Mouse (Mus musculus): Measurements from ENCODE around the gene Plch2.

Plch2 gene

DNA sequence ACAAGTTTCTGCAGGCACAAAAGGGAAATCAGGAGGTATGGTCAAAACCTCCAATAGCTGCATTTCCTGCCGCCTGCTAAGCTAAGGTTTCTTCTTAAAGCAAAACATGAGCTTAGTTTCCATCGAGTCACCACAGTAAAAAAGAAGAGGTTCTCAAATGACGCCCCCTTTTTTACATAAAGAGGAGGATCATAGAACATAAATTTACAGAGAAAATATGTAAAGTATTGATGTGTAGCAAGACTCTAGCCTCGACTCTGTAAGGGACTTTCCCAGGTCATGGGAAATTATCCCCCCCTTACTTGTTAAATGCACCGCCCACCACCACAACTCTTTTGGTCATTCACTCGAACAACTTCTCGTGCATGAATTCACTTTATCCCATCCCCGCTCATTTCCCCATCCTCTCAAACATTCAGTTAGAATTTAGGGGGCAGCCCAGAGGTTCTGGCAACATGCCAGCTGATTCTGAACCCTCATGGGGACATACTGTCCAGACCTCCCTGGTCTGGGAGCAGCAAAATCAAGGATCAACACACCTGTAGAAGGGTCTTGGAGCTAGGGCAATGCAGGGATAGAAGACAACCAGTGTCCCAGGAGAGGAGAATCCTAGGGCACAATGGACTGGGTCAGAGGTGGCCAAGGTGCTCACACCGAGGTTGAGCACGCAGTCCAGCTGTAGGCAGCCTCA is 113.8 kb downstream of the Plch2 start:
- in situ Hi-C loops (cut with MboI, MseI) = loop anchor here (10.0 to 25.0 kb wide), 2 partner anchors 302 to 1505 kb away; partner anchors contain the start of gene Faap20 (in 1 of the 2)

DNA sequence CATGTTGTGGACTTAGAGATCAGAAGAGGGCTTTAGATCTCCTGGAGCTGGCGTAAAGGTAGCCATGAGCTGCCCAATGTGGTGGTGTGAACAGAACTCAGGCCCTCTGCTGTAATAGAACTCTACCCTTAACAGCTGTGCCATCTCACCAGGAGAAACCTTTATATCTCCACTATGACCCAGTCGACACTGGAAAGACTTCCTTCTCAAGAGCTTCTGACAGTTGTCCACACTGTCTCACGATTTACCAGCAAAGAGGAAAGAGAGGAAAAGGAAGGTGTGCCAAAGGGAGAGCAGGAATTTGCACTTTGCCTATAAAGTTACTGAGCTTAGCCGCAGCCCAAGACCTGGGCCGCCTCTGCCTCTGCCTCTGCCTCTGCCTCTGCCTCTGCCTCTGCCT is 114.8 kb downstream of the Plch2 start:
- in situ Hi-C loops (cut with MboI, MseI) = loop anchor here (10.0 to 25.0 kb wide), 2 partner anchors 303 to 1505 kb away; partner anchors contain the start of gene Faap20 (in 1 of the 2)

DNA sequence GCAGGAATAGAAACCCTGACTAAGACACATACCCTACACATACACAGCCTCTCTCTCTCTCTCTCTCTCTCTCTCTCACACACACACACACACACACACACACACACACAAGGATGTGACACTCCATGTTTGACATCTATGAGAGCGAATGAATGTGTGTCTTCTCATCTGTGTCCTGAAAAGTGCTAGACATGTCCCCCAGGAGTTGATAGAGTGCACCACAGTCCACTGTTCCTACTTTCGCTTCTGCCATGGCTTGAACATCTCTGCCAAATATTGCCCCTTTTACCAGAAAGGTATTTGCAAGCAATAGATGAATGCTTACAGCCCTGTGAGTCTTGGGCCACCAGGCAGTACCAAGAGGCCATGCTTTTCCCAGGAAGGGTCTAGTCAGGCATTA is 116.4 kb downstream of the Plch2 start:
- in situ Hi-C loops (cut with MboI, MseI) = loop anchor here (10.0 to 25.0 kb wide), 2 partner anchors 305 to 1503 kb away; partner anchors contain the start of gene Faap20 (in 1 of the 2)

DNA sequence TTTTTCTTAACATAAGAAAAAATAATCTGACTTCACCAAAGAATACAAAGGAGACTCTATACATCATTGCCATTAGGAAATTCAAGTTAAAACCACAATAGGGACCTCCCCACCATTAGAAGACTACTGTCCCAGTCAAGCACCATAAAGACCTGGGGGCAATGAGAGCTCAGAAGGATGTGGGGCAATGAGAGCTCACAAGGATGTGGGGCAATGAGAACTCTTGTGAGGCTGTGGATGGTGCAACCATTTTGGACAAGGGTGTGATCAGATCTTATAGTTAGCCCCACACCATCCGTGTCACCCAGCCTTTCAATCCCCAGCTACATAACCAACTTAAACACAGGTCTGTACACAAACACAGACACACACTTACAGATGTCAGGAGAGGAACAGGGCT is 118.8 kb downstream of the Plch2 start:
- in situ Hi-C loops (cut with MboI, MseI) = loop anchor here in 1 of 2 experiments (25.0 kb wide), 1 partner anchor 1500 kb away; no protein-coding TSS in a partner anchor

GRCm38 (mm10) chr4:154936542-154937255 is 119.9 kb downstream of the Plch2 start:
- in situ Hi-C loops (cut with MboI, MseI) = loop anchor here in 1 of 2 experiments (25.0 kb wide), 1 partner anchor 1499 kb away; no protein-coding TSS in a partner anchor

GRCm38 (mm10) chr4:154935788-154936187 is 120.8 kb downstream of the Plch2 start:
- in situ Hi-C loops (cut with MboI, MseI) = loop anchor here in 1 of 2 experiments (25.0 kb wide), 1 partner anchor 1498 kb away; no protein-coding TSS in a partner anchor

DNA sequence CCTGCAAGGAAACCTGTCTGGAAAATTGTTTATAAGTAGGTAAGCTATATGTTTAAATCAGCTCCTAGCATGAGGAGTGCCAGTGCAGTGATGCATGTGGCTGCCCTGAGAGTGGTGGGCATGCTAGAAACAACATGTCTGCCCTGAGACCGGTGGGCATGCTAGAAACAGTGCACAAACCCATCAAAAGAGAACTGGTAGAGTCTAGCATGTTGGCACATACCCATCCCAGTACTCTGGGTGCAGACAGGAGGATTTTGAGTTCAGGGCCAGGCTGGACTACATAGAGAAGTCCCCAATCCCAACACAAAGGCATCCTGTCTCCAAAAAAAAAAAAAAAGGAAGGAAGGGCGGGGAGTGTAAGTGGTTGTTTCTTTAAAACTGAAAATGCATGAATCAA is 121.8 kb downstream of the Plch2 start:
- in situ Hi-C loops (cut with MboI, MseI) = loop anchor here in 1 of 2 experiments (25.0 kb wide), 1 partner anchor 1497 kb away; no protein-coding TSS in a partner anchor

DNA sequence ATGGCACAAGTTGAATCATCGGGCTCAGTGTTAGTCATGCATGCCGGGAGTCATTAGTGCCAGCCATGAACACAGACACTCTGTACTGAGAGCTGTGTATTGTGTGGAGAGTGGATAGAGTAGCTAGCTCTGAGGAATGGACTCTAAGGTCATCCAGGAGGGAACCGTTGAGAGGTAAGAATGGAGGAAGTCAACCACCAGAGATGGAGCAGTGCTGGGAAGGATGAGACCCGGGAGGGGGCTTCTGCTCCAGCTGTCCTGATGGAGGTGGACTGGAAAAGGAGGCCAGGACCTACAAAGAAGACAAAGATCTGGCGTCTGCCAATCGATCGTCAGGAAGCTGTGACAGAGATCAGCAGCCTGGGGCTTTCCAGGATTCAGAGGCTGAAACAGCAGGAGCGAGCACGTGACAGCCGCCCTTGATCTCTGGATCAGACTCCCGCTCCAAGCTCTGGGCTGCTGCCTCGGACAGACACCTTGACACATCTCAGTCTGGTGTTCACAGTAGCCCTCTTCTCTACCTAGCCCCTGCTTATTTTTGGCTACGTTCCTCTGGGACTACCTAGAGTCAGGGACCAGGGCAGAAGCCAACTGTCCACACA is 123.2 kb downstream of the Plch2 start:
- in situ Hi-C loops (cut with MboI, MseI) = loop anchor here in 1 of 2 experiments (25.0 kb wide), 1 partner anchor 1496 kb away; no protein-coding TSS in a partner anchor
